Mouse (Mus musculus): ENCODE results near the gene Ptms. TPM values are rescaled to one million over a fixed set of nuclear protein-coding genes. Genes with fewer than 3 reads are reported as not detected.
A peak's percentile ranks its signal among the peaks of the same experiment; 100 is the strongest.

The Ptms gene
- polyA plus RNA-seq, 1 experiment from 2014 or later = 802 TPM

GRCm38 (mm10) chr6:124866560-124866959 is 53.3 kb downstream of the Ptms start:
- no peak overlapping the region for H3K27ac ChIP-seq

GRCm38 (mm10) chr6:124865766-124866362 is 54.0 kb downstream of the Ptms start:
- no peak overlapping the region for H3K4me2 ChIP-seq (replicated peaks)
- H3K9me3 ChIP-seq = no peaks in the 10 kb centered on the region
- 51% methylated on average over 18 of the region's 18 CpGs for WGBS
- no peak overlapping the region for H3K4me3 ChIP-seq (replicated peaks)
- 0 out of 2 replicates have a peak, but pooled peaks cover 6% of the 10 kb centered on the region for H3K27me3 ChIP-seq
- peaks cover 5% of the 10 kb centered on the region; the same call in 1 of the 2 replicates for H3K36me3 ChIP-seq
- H3K4me1 ChIP-seq (replicated peaks) = peaks cover 51% of the 10 kb centered on the region
- peak overlapping the region; percentile 41; the same call in 1 of the 2 replicates for H3K9ac ChIP-seq (replicated peaks)
- ATAC-seq = no peak
- peak overlapping the region; percentile 58 for H3K27ac ChIP-seq

More at GRCm38 (mm10) chr6:124866560-124866959, 53.3 kb downstream of the Ptms start:
- Histone ChIP-seq H3K9me3 (no peaks in the 10 kb centered on the region), H3K4me3 (replicated peaks) (no peak overlapping the region), H3K27me3 (no peaks in the 10 kb centered on the region), H3K9ac (replicated peaks) (no peak overlapping the region), H3K4me2 (replicated peaks) (no peak overlapping the region), H3K36me3 (no peaks in the 10 kb centered on the region), H3K4me1 (replicated peaks) (peaks cover 44% of the 10 kb centered on the region)
- 52% methylated on average over 6 of the region's 7 CpGs for WGBS
- no peak for ATAC-seq

Other genes with a start within 250 kb of the Ptms start
- 136 and 144 TPM in 2 replicates for gene Emg1, start 207.9 kb downstream of the Ptms start, polyA plus RNA-seq (2015; fragmentation: Nextera tagmentation; extraction: Ambion mirVana)
- 258 and 276 TPM in 2 replicates for gene Phb2, start 207.8 kb downstream of the Ptms start, polyA plus RNA-seq (2015; fragmentation: Nextera tagmentation; extraction: Ambion mirVana)
- gene Ptpn6, start 181.4 kb downstream of the Ptms start, polyA plus RNA-seq (2015; fragmentation: Nextera tagmentation; extraction: Ambion mirVana) = 3.4 and 4.1 TPM in 2 replicates
- gene Grcc10, start 178.7 kb downstream of the Ptms start, polyA plus RNA-seq (2015; fragmentation: Nextera tagmentation; extraction: Ambion mirVana) = 710 and 725 TPM in 2 replicates
- not detected in 2 replicates for gene Gm45234, start 164.1 kb downstream of the Ptms start, polyA plus RNA-seq (2015; fragmentation: Nextera tagmentation; extraction: Ambion mirVana)
- 21.5 and 25.4 TPM in 2 replicates for gene Atn1, start 163.6 kb downstream of the Ptms start, polyA plus RNA-seq (2015; fragmentation: Nextera tagmentation; extraction: Ambion mirVana)
- 27.5 and 29.7 TPM in 2 replicates for gene Eno2, start 150.4 kb downstream of the Ptms start, polyA plus RNA-seq (2015; fragmentation: Nextera tagmentation; extraction: Ambion mirVana)
- 2.3 and 4.3 TPM in 2 replicates for gene Lrrc23, start 140.4 kb downstream of the Ptms start, polyA plus RNA-seq (2015; fragmentation: Nextera tagmentation; extraction: Ambion mirVana)
- gene Spsb2, start 111.4 kb downstream of the Ptms start, polyA plus RNA-seq (2015; fragmentation: Nextera tagmentation; extraction: Ambion mirVana) = 7.7 and 8.2 TPM in 2 replicates
- gene Tpi1, start 105.8 kb downstream of the Ptms start, polyA plus RNA-seq (2015; fragmentation: Nextera tagmentation; extraction: Ambion mirVana) = 329 and 343 TPM in 2 replicates
- 202 and 204 TPM in 2 replicates for gene Usp5, start 90.6 kb downstream of the Ptms start, polyA plus RNA-seq (2015; fragmentation: Nextera tagmentation; extraction: Ambion mirVana)
- gene Cdca3, start 90.6 kb downstream of the Ptms start, polyA plus RNA-seq (2015; fragmentation: Nextera tagmentation; extraction: Ambion mirVana) = 82.7 and 89.5 TPM in 2 replicates
- 5.1 and 7.5 TPM in 2 replicates for gene Gnb3, start 79.8 kb downstream of the Ptms start, polyA plus RNA-seq (2015; fragmentation: Nextera tagmentation; extraction: Ambion mirVana)
- gene P3h3, start 62.4 kb downstream of the Ptms start, polyA plus RNA-seq (2015; fragmentation: Nextera tagmentation; extraction: Ambion mirVana) = 12.3 and 17.0 TPM in 2 replicates
- 19.2 and 22.9 TPM in 2 replicates for gene Gpr162, start 56.1 kb downstream of the Ptms start, polyA plus RNA-seq (2015; fragmentation: Nextera tagmentation; extraction: Ambion mirVana)
- 0.07 TPM in 1 of 2 replicates, not detected in the other for gene Cd4, start 31.9 kb downstream of the Ptms start, polyA plus RNA-seq (2015; fragmentation: Nextera tagmentation; extraction: Ambion mirVana)
- 2.3 and 2.5 TPM in 2 replicates for gene Lag3, start 8.4 kb downstream of the Ptms start, polyA plus RNA-seq (2015; fragmentation: Nextera tagmentation; extraction: Ambion mirVana)
- gene Mlf2, start 11.3 kb upstream of the Ptms start, polyA plus RNA-seq (2015; fragmentation: Nextera tagmentation; extraction: Ambion mirVana) = 419 and 462 TPM in 2 replicates
- gene Cops7a, start 45.4 kb upstream of the Ptms start, polyA plus RNA-seq (2015; fragmentation: Nextera tagmentation; extraction: Ambion mirVana) = 89.9 and 95.2 TPM in 2 replicates
- gene Pianp, start 76.6 kb upstream of the Ptms start, polyA plus RNA-seq (2015; fragmentation: Nextera tagmentation; extraction: Ambion mirVana) = 25.6 and 27.4 TPM in 2 replicates
- gene Zfp384, start 89.0 kb upstream of the Ptms start, polyA plus RNA-seq (2015; fragmentation: Nextera tagmentation; extraction: Ambion mirVana) = 18.8 and 23.1 TPM in 2 replicates
- gene Ing4, start 119.7 kb upstream of the Ptms start, polyA plus RNA-seq (2015; fragmentation: Nextera tagmentation; extraction: Ambion mirVana) = 195 and 201 TPM in 2 replicates
- gene Acrbp, start 129.6 kb upstream of the Ptms start, polyA plus RNA-seq (2015; fragmentation: Nextera tagmentation; extraction: Ambion mirVana) = 15.8 and 19.7 TPM in 2 replicates
- gene Lpar5, start 147.8 kb upstream of the Ptms start, polyA plus RNA-seq (2015; fragmentation: Nextera tagmentation; extraction: Ambion mirVana) = 0.34 and 0.37 TPM in 2 replicates
- gene Chd4, start 175.9 kb upstream of the Ptms start, polyA plus RNA-seq (2015; fragmentation: Nextera tagmentation; extraction: Ambion mirVana) = 133 and 138 TPM in 2 replicates
- 43.2 and 45.9 TPM in 2 replicates for gene Nop2, start 211.8 kb upstream of the Ptms start, polyA plus RNA-seq (2015; fragmentation: Nextera tagmentation; extraction: Ambion mirVana)
- gene Iffo1, start 225.1 kb upstream of the Ptms start, polyA plus RNA-seq (2015; fragmentation: Nextera tagmentation; extraction: Ambion mirVana) = 14.9 and 19.3 TPM in 2 replicates
- gene Gapdh, start 246.4 kb upstream of the Ptms start, polyA plus RNA-seq (2015; fragmentation: Nextera tagmentation; extraction: Ambion mirVana) = 1,484 and 1,546 TPM in 2 replicates